Mouse (Mus musculus): ENCODE results near the gene Rgl2.

- TF ChIP-seq CTCF (IDR thresholded peaks at IDR 0.05 in 2 of 3, conservative IDR thresholded peaks at IDR 0.05 in 1 of 3; ENCODE audit: control insufficient read depth in 1 of 3, insufficient read depth in 1 of 3, low read depth in 2 of 3, low read length in 3 of 3, poor library complexity in 1 of 3, severe bottlenecking in 1 of 3), result no peak
- TF ChIP-seq CHD2 (IDR thresholded peaks at IDR 0.05; ENCODE audit: low read length), result no peak
- no peak for TF ChIP-seq ZNF384 (IDR thresholded peaks at IDR 0.05; ENCODE audit: low read depth, low read length)
These were observed 7.7 kb downstream of the Rgl2 start for GRCm38 (mm10) chr17:33936993-33937392.
